Mouse (Mus musculus) yolk sac, embryonic 10.5 days (tissue): ENCODE results near the gene 2610528J11Rik.
"Not testable (repeated sequence)": the region's sequence is repeated elsewhere in the genome, so short reads cannot be mapped to it uniquely, and the experiment has no call there.

Source experiments
- DNase-seq: peaks from one replicate; pipeline ENCODE4 v3.0.0-alpha.2; 2017; ENCODE audit warnings: low spot score

Gene 2610528J11Rik

GRCm38 (mm10) chr4:118526408-118527334 is at the start of gene 2610528J11Rik:
TSS of gene 2610528J11Rik (plus strand) at chr4:118526999.
- DNase-seq: peak; percentile 95

- DNase-seq: peak; percentile 45
Observed at GRCm38 (mm10) chr4:118489717-118490132, 37.1 kb upstream of the 2610528J11Rik start, which contains the start of gene Tie1. TSS of gene Tie1 (minus strand) at chr4:118490061.

GRCm38 (mm10) chr4:118490461-118490860 is 36.3 kb upstream of the 2610528J11Rik start:
- DNase-seq: no peak

- peak; percentile 61 for DNase-seq
Observed at GRCm38 (mm10) chr4:118500171-118500724, 26.6 kb upstream of the 2610528J11Rik start.

GRCm38 (mm10) chr4:118500792-118501191 is 26.0 kb upstream of the 2610528J11Rik start:
- no peak for DNase-seq

- DNase-seq: no peak
Observed at GRCm38 (mm10) chr4:118505551-118505950, 21.2 kb upstream of the 2610528J11Rik start.

GRCm38 (mm10) chr4:118507171-118507570 is 19.6 kb upstream of the 2610528J11Rik start:
- DNase-seq: not testable (repeated sequence)

- no peak for DNase-seq
Observed at GRCm38 (mm10) chr4:118509050-118509449, 17.7 kb upstream of the 2610528J11Rik start.

GRCm38 (mm10) chr4:118516699-118517496 is 9.9 kb upstream of the 2610528J11Rik start:
- DNase-seq: peak; percentile 84

GRCm38 (mm10) chr4:118517497-118518146 is 9.2 kb upstream of the 2610528J11Rik start:
- no peak for DNase-seq

GRCm38 (mm10) chr4:118518208-118518607 is 8.6 kb upstream of the 2610528J11Rik start:
- no peak for DNase-seq

- DNase-seq: no peak
Observed at GRCm38 (mm10) chr4:118522248-118522647, 4.6 kb upstream of the 2610528J11Rik start.

- DNase-seq: no peak
Observed at GRCm38 (mm10) chr4:118523976-118524375, 2.8 kb upstream of the 2610528J11Rik start.

GRCm38 (mm10) chr4:118525779-118526178 is 1.0 kb upstream of the 2610528J11Rik start:
- DNase-seq: no peak

GRCm38 (mm10) chr4:118527335-118527681 is 509 bp downstream of the 2610528J11Rik start:
- DNase-seq: no peak

GRCm38 (mm10) chr4:118527720-118528119 is 921 bp downstream of the 2610528J11Rik start:
- DNase-seq: peak; percentile 65

- no peak for DNase-seq
Observed at GRCm38 (mm10) chr4:118532663-118533062, 5.9 kb downstream of the 2610528J11Rik start.

GRCm38 (mm10) chr4:118533156-118533555 is 6.4 kb downstream of the 2610528J11Rik start:
- DNase-seq: no peak

- no peak for DNase-seq
Observed at GRCm38 (mm10) chr4:118533605-118534004, 6.8 kb downstream of the 2610528J11Rik start.

GRCm38 (mm10) chr4:118535610-118536009 is 8.8 kb downstream of the 2610528J11Rik start:
- no peak for DNase-seq

- DNase-seq: peak; percentile 71
Observed at GRCm38 (mm10) chr4:118537801-118538200, 11.0 kb downstream of the 2610528J11Rik start.

- no peak for DNase-seq
Observed at GRCm38 (mm10) chr4:118539904-118540303, 13.1 kb downstream of the 2610528J11Rik start.
